ENCODE assay signal across 25 mouse cellular contexts in genomic region chr7:28326457-28326856, GRCm38 (mm10). TPM values are rescaled to one million over a fixed set of nuclear protein-coding genes. Genes with fewer than 3 reads are reported as not detected.
DNase-seq lines count a peak whose midpoint lies in the region; ATAC-seq and TF ChIP-seq lines count a peak whose summit lies in the region.
"Had no signal": no experiment of that assay in that cellular context is flagged by ENCODE, and none has a peak within 500 bp of the region (broad histone marks: within the 10 kb centered on the region; RNA-seq: fewer than 3 reads in every experiment).

No protein-coding gene starts in this region.

- ATAC-seq in intestine, postnatal 0 days = no peak
- ATAC-seq in intestine, embryonic 15.5 days = no peak
- ATAC-seq: forebrain, embryonic 13.5 days; inflammation-experienced regulatory T-cells, adult 6 months; liver, postnatal 0 days had no signal

- no peaks in the 10 kb centered on the region for H3K4me1 ChIP-seq in intestine, postnatal 0 days (replicated peaks; ENCODE audit: control insufficient read depth, insufficient read depth, low read length)
- no peaks in the 10 kb centered on the region for H3K4me1 ChIP-seq in intestine, embryonic 15.5 days (replicated peaks)
- H3K4me1 ChIP-seq in MEL (ENCODE audit: control insufficient read depth in 1 of 2, insufficient read depth in 2 of 2, low read length in 2 of 2) = peaks cover 6 to 8% of the 10 kb centered on the region in 2 experiments
- H3K4me1 ChIP-seq: embryonic facial prominence, embryonic 12.5 days; forebrain, embryonic 13.5 days; heart, embryonic 10.5 days; hindbrain, embryonic 10.5 days; limb, embryonic 15.5 days; midbrain, embryonic 12.5 days; neural tube, embryonic 13.5 days had no signal

- TF ChIP-seq CTCF in intestine, postnatal 0 days (IDR thresholded peaks at IDR 0.05; ENCODE audit: low read depth) = peak; percentile 39; the same call in 1 of the 2 replicates
- peak in 1 of 3 experiments; percentile 36; a peak in 2 of 6 replicates for TF ChIP-seq CTCF in MEL (IDR thresholded peaks at IDR 0.05 in 2 of 3, conservative IDR thresholded peaks at IDR 0.05 in 1 of 3; ENCODE audit: control insufficient read depth in 1 of 3, insufficient read depth in 1 of 3, low read depth in 2 of 3, low read length in 3 of 3, poor library complexity in 1 of 3, severe bottlenecking in 1 of 3)

- H3K27me3 ChIP-seq in intestine, postnatal 0 days (replicated peaks; ENCODE audit: control insufficient read depth, insufficient read depth, low read length) = no peaks in the 10 kb centered on the region
- H3K27me3 ChIP-seq in intestine, embryonic 15.5 days (replicated peaks) = no peaks in the 10 kb centered on the region
- H3K27me3 ChIP-seq in MEL (ENCODE audit: control insufficient read depth in 1 of 2, insufficient read depth in 2 of 2, low read length in 2 of 2) = no peaks in the 10 kb centered on the region
- H3K27me3 ChIP-seq: embryonic facial prominence, embryonic 12.5 days; forebrain, embryonic 13.5 days; limb, embryonic 15.5 days; midbrain, embryonic 12.5 days; neural tube, embryonic 13.5 days had no signal

- TF ChIP-seq EP300 in MEL (IDR thresholded peaks at IDR 0.05; ENCODE audit: low read depth in 1 of 2, low read length in 2 of 2) = no peak

- no peak overlapping the region for H3K27ac ChIP-seq in intestine, postnatal 0 days (ENCODE audit: low read depth, low read length)
- H3K27ac ChIP-seq in intestine, embryonic 15.5 days = no peak overlapping the region
- no peak overlapping the region for H3K27ac ChIP-seq in MEL (ENCODE audit: control insufficient read depth, low read depth, low read length)
- H3K27ac ChIP-seq: embryonic facial prominence, embryonic 12.5 days; forebrain, embryonic 13.5 days; heart, embryonic 10.5 days; hindbrain, embryonic 10.5 days; limb, embryonic 15.5 days; midbrain, embryonic 12.5 days; neural tube, embryonic 13.5 days had no signal

- H3K9me3 ChIP-seq in intestine, postnatal 0 days (ENCODE audit: control insufficient read depth) = no peaks in the 10 kb centered on the region
- no peaks in the 10 kb centered on the region for H3K9me3 ChIP-seq in intestine, embryonic 15.5 days
- no peaks in the 10 kb centered on the region for H3K9me3 ChIP-seq in MEL (replicated peaks; ENCODE audit: insufficient read depth, low read length)
- H3K9me3 ChIP-seq: embryonic facial prominence, embryonic 12.5 days; forebrain, embryonic 13.5 days; heart, embryonic 10.5 days; hindbrain, embryonic 10.5 days; limb, embryonic 15.5 days; midbrain, embryonic 12.5 days; neural tube, embryonic 13.5 days had no signal

- peak; percentile 19 for DNase-seq in lung, postnatal 36 days
- no peak for DNase-seq in lung, postnatal 4 days
- peak; percentile 41 for DNase-seq in MEL (ENCODE audit: low read depth, low spot score)
- DNase-seq in embryo, embryonic 11 days = no peak
- DNase-seq in layer of hippocampus, adult 8-10 months (ENCODE audit: low spot score in 2 of 2) = no peak
- DNase-seq: adrenal gland, adult 2 months; cerebellum, adult 8-10 months; gastrocnemius, postnatal 25 days; kidney, postnatal 4 days; liver, postnatal 0 days; thymus, adult 2 months had no signal

- no peak for TF ChIP-seq POLR2A in MEL (IDR thresholded peaks at IDR 0.05; ENCODE audit: control insufficient read depth in 1 of 2, insufficient read depth in 1 of 2, low read depth in 1 of 2, low read length in 2 of 2, poor library complexity in 1 of 2)

- H3K4me2 ChIP-seq in intestine, postnatal 0 days (replicated peaks; ENCODE audit: low read depth) = no peak overlapping the region
- no peak overlapping the region for H3K4me2 ChIP-seq in intestine, embryonic 15.5 days (replicated peaks)
- H3K4me2 ChIP-seq: embryonic facial prominence, embryonic 12.5 days; forebrain, embryonic 13.5 days; limb, embryonic 15.5 days; midbrain, embryonic 12.5 days; neural tube, embryonic 13.5 days had no signal

- WGBS in intestine, postnatal 0 days = 82% methylated on average over 4 of the region's 4 CpGs
- WGBS in intestine, embryonic 15.5 days = 77% methylated on average over 4 of the region's 4 CpGs

- no peak overlapping the region for H3K9ac ChIP-seq in intestine, postnatal 0 days (ENCODE audit: low read depth, low read length)
- no peak overlapping the region for H3K9ac ChIP-seq in intestine, embryonic 15.5 days
- H3K9ac ChIP-seq in MEL (ENCODE audit: control insufficient read depth, low read depth, low read length, poor library complexity, severe bottlenecking) = no peak overlapping the region
- H3K9ac ChIP-seq: embryonic facial prominence, embryonic 12.5 days; forebrain, embryonic 13.5 days; limb, embryonic 15.5 days; liver, postnatal 0 days; midbrain, embryonic 12.5 days; neural tube, embryonic 13.5 days had no signal

- no peak for TF ChIP-seq RAD21 in MEL (IDR thresholded peaks at IDR 0.05; ENCODE audit: low read depth, low read length)

- no peaks in the 10 kb centered on the region; the same call in 1 of the 2 replicates for H3K79me2 ChIP-seq in MEL (ENCODE audit: control insufficient read depth, insufficient read depth, low read length, poor library complexity)

- no peak overlapping the region for H3K4me3 ChIP-seq in intestine, postnatal 0 days (ENCODE audit: low read depth, low read length)
- H3K4me3 ChIP-seq in intestine, embryonic 15.5 days (replicated peaks) = no peak overlapping the region
- no peak overlapping the region for H3K4me3 ChIP-seq in MEL (ENCODE audit: control insufficient read depth in 1 of 2, insufficient read depth in 1 of 2, low read depth in 2 of 2, low read length in 2 of 2)
- H3K4me3 ChIP-seq: embryonic facial prominence, embryonic 12.5 days; erythroblast, embryonic 14.5 days; forebrain, embryonic 13.5 days; heart, embryonic 10.5 days; hindbrain, embryonic 10.5 days; limb, embryonic 15.5 days; midbrain, embryonic 12.5 days; neural tube, embryonic 13.5 days had no signal

- peaks cover 94% of the 10 kb centered on the region for H3K36me3 ChIP-seq in intestine, postnatal 0 days (ENCODE audit: control insufficient read depth, insufficient read depth)
- peaks cover 74% of the 10 kb centered on the region for H3K36me3 ChIP-seq in intestine, embryonic 15.5 days
- peaks cover 7 to 47% of the 10 kb centered on the region in 2 experiments for H3K36me3 ChIP-seq in MEL (ENCODE audit: control insufficient read depth in 1 of 2, insufficient read depth in 2 of 2, low read length in 2 of 2)

TF ChIP-seq in MEL, 35 proteins besides CTCF, POLR2A, EP300 and RAD21:
- TF ChIP-seq SMC3 (IDR thresholded peaks at IDR 0.05; ENCODE audit: low read depth, low read length) (peak; percentile 10; the same call in 1 of the 2 replicates), JUND (IDR thresholded peaks at IDR 0.05; ENCODE audit: low read depth, low read length) (no peak), E2F4 (IDR thresholded peaks at IDR 0.05; ENCODE audit: borderline replicate concordance, low read depth, low read length) (no peak), MAX (IDR thresholded peaks at IDR 0.05; ENCODE audit: low read length) (no peak)
TF ChIP-seq in MEL: peak in this region for 1.

RNA-seq across cellular contexts. Expression of gene Supt5, which starts 12.1 kb away (rescaled TPM):
- 32.5 and 34.6 TPM in 2 replicates for polyA plus RNA-seq in intestine, postnatal 0 days (2015; fragmentation: Nextera tagmentation; extraction: Ambion mirVana)
- 67.9 and 75.6 TPM in 2 replicates for polyA plus RNA-seq in intestine, embryonic 15.5 days (2015; fragmentation: Nextera tagmentation; extraction: Ambion mirVana)
- 63.3 and 66.0 TPM in 2 replicates for total RNA-seq in MEL (2012; rRNA removed)
- polyA plus RNA-seq in MEL (2012; ENCODE audit: insufficient read depth in 1 of 2, insufficient read length in 2 of 2, low read depth in 1 of 2, low replicate concordance in 2 of 2, missing spikeins in 1 of 2) = 100 to 1,000 TPM; 156 to 448 TPM
- 100 to 1,000 TPM; 119 to 125 (median 122) TPM for total RNA-seq in layer of hippocampus, adult 8-10 months (2022)

RNA-seq across cellular contexts. Expression of gene Timm50, which starts 14.6 kb away (rescaled TPM):
- polyA plus RNA-seq in intestine, postnatal 0 days (2015; fragmentation: Nextera tagmentation; extraction: Ambion mirVana) = 68.8 and 69.7 TPM in 2 replicates
- polyA plus RNA-seq in intestine, embryonic 15.5 days (2015; fragmentation: Nextera tagmentation; extraction: Ambion mirVana) = 165 and 169 TPM in 2 replicates
- total RNA-seq in MEL (2012; rRNA removed) = 142 and 167 TPM in 2 replicates
- 100 to 1,000 TPM in 1 of 2 experiments, not detected in 1; 216 TPM for polyA plus RNA-seq in MEL (2012; ENCODE audit: insufficient read depth in 1 of 2, insufficient read length in 2 of 2, low read depth in 1 of 2, low replicate concordance in 2 of 2, missing spikeins in 1 of 2)
- total RNA-seq in layer of hippocampus, adult 8-10 months (2022) = 10 to 100 TPM; 41.2 to 54.2 (median 46.0) TPM

RNA-seq across cellular contexts. Expression of gene Rps16, which starts 24.0 kb away (rescaled TPM):
- 695 and 702 TPM in 2 replicates for polyA plus RNA-seq in intestine, postnatal 0 days (2015; fragmentation: Nextera tagmentation; extraction: Ambion mirVana)
- 1,085 and 1,147 TPM in 2 replicates for polyA plus RNA-seq in intestine, embryonic 15.5 days (2015; fragmentation: Nextera tagmentation; extraction: Ambion mirVana)
- total RNA-seq in MEL (2012; rRNA removed) = 2,133 and 2,343 TPM in 2 replicates
- polyA plus RNA-seq in MEL (2012; ENCODE audit: insufficient read depth in 1 of 2, insufficient read length in 2 of 2, low read depth in 1 of 2, low replicate concordance in 2 of 2, missing spikeins in 1 of 2) = 1,000 to 10,000 TPM; 1,661 to 1,740 TPM
- 100 to 1,000 TPM; 531 to 646 (median 582) TPM for total RNA-seq in layer of hippocampus, adult 8-10 months (2022)

RNA-seq across cellular contexts. Expression of gene Dll3, which starts 24.4 kb away (rescaled TPM):
- 0.90 and 0.95 TPM in 2 replicates for polyA plus RNA-seq in intestine, postnatal 0 days (2015; fragmentation: Nextera tagmentation; extraction: Ambion mirVana)
- 5.7 and 6.0 TPM in 2 replicates for polyA plus RNA-seq in intestine, embryonic 15.5 days (2015; fragmentation: Nextera tagmentation; extraction: Ambion mirVana)
- 0.15 and 0.16 TPM in 2 replicates for total RNA-seq in MEL (2012; rRNA removed)
- under 1 TPM in 1 of 2 experiments, not detected in 1; 0.57 TPM for polyA plus RNA-seq in MEL (2012; ENCODE audit: insufficient read depth in 1 of 2, insufficient read length in 2 of 2, low read depth in 1 of 2, low replicate concordance in 2 of 2, missing spikeins in 1 of 2)
- total RNA-seq in layer of hippocampus, adult 8-10 months (2022) = 1 to 10 TPM; 1.1 to 2.2 (median 1.7) TPM
- total RNA-seq: gastrocnemius, postnatal 25 days had no signal
- polyA plus RNA-seq: erythroblast, embryonic 14.5 days; heart, postnatal 0 days; inflammation-experienced regulatory T-cells, adult 6 months; liver, postnatal 0 days; urinary bladder, adult 2 months had no signal

RNA-seq across cellular contexts. Expression of gene Selenov, which starts 35.5 kb away (rescaled TPM):
- 0.24 TPM in 1 of 2 replicates, not detected in the other for polyA plus RNA-seq in intestine, postnatal 0 days (2015; fragmentation: Nextera tagmentation; extraction: Ambion mirVana)
- 0.18 TPM in 1 of 2 replicates, not detected in the other for polyA plus RNA-seq in intestine, embryonic 15.5 days (2015; fragmentation: Nextera tagmentation; extraction: Ambion mirVana)
- not detected in 2 replicates for total RNA-seq in MEL (2012; rRNA removed)
- polyA plus RNA-seq in MEL (2012; ENCODE audit: insufficient read depth in 1 of 2, insufficient read length in 2 of 2, low read depth in 1 of 2, low replicate concordance in 2 of 2, missing spikeins in 1 of 2) = not detected
- under 1 TPM in 2 of 4 experiments, not detected in 2; 0.70 to 0.98 TPM for total RNA-seq in layer of hippocampus, adult 8-10 months (2022)
- total RNA-seq: adrenal gland, adult 2 months; gastrocnemius, postnatal 25 days had no signal
- polyA plus RNA-seq: adrenal gland, adult 2 months; embryonic facial prominence, embryonic 12.5 days; erythroblast, embryonic 14.5 days; heart, embryonic 10.5 days; heart, postnatal 0 days; inflammation-experienced regulatory T-cells, adult 6 months; kidney, embryonic 14.5 days; liver, postnatal 0 days; urinary bladder, adult 2 months had no signal

Comparison
In these comparisons a context has a peak if more than half of its experiments do, and no peak if none do; other contexts are left out.
1. DNase-seq: peak in lung, postnatal 36 days (single experiment) and MEL (single experiment); none in lung, postnatal 4 days (0 of 2), embryo, embryonic 11 days (single experiment) and layer of hippocampus, adult 8-10 months (0 of 2).